8 mouse cellular contexts compared by ENCODE assay signal in the genomic region with DNA sequence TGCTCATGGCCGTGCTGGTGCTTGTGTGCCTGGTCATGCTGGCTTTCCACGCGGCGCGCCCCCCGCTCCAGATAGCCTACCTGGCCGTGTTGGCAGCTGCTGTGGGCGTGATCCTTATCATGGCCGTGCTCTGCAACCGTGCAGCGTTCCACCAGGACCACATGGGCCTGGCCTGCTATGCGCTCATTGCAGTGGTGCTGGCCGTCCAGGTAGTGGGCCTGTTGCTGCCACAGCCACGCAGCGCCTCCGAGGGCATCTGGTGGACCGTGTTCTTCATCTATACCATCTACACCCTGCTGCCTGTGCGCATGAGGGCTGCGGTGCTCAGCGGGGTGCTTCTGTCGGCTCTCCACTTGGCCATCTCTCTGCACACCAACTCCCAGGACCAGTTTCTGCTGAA. TPM values are rescaled to one million over a fixed set of nuclear protein-coding genes. Genes with fewer than 3 reads are reported as not detected.
DNase-seq lines count a peak whose midpoint lies in the region; ATAC-seq and TF ChIP-seq lines count a peak whose summit lies in the region.

No protein-coding gene starts in this region.

- peak overlapping the region; percentile 95 for H3K4me2 ChIP-seq in embryonic facial prominence, embryonic 14.5 days (ENCODE audit: low read depth, low read length)
- peak overlapping the region; percentile 68 for H3K4me2 ChIP-seq in hindbrain, embryonic 14.5 days (replicated peaks)
- H3K4me2 ChIP-seq in midbrain, embryonic 16.5 days (ENCODE audit: low read length), result peak overlapping the region; percentile 82

- no peak overlapping the region for H3K9ac ChIP-seq in embryonic facial prominence, embryonic 14.5 days (ENCODE audit: low read depth, low read length)
- 0 out of 2 replicates have a peak overlapping the region, but pooled peaks have one; percentile 92 for H3K9ac ChIP-seq in hindbrain, embryonic 14.5 days
- H3K9ac ChIP-seq in midbrain, embryonic 16.5 days (ENCODE audit: low read depth, low read length), result peak overlapping the region; percentile 91

- whole genome bisulfite sequencing in embryonic facial prominence, embryonic 14.5 days, result 72% methylated on average over 13 of the region's 21 CpGs
- 80% methylated on average over 21 of the region's 21 CpGs for WGBS in hindbrain, embryonic 14.5 days
- WGBS in midbrain, embryonic 16.5 days, result 83% methylated on average over 21 of the region's 21 CpGs
- 84% methylated on average over 21 of the region's 21 CpGs for WGBS in thymus, adult 2 months

- ATAC-seq in embryonic facial prominence, embryonic 14.5 days (ENCODE audit: low read depth), result no peak
- no peak for ATAC-seq in hindbrain, embryonic 14.5 days (ENCODE audit: low FRiP score)
- no peak for ATAC-seq in midbrain, embryonic 16.5 days

- peak overlapping the region; percentile 75 for H3K4me3 ChIP-seq in embryonic facial prominence, embryonic 14.5 days (ENCODE audit: low read depth, low read length)
- H3K4me3 ChIP-seq in hindbrain, embryonic 14.5 days (replicated peaks; ENCODE audit: low read length), result peak overlapping the region; percentile 80
- H3K4me3 ChIP-seq in midbrain, embryonic 16.5 days (ENCODE audit: low read depth, low read length), result peak overlapping the region; percentile 82
- no peak overlapping the region for H3K4me3 ChIP-seq in thymus, adult 2 months (ENCODE audit: control insufficient read depth, insufficient read depth, low read length)

- H3K27me3 ChIP-seq in embryonic facial prominence, embryonic 14.5 days (replicated peaks; ENCODE audit: control insufficient read depth, insufficient read depth, low read length), result peaks cover 54% of the 10 kb centered on the region
- peaks cover 24% of the 10 kb centered on the region for H3K27me3 ChIP-seq in hindbrain, embryonic 14.5 days (ENCODE audit: control insufficient read depth, insufficient read depth, low read length)
- H3K27me3 ChIP-seq in midbrain, embryonic 16.5 days (ENCODE audit: control insufficient read depth, insufficient read depth, low read depth, low read length), result peaks cover 5% of the 10 kb centered on the region; the same call in 1 of the 2 replicates
- peaks cover 14% of the 10 kb centered on the region; the same call in 1 of the 2 replicates for H3K27me3 ChIP-seq in thymus, adult 2 months (ENCODE audit: control insufficient read depth, insufficient read depth, low read length)

- no peaks in the 10 kb centered on the region for H3K36me3 ChIP-seq in embryonic facial prominence, embryonic 14.5 days (ENCODE audit: control insufficient read depth, insufficient read depth, low read length)
- no peaks in the 10 kb centered on the region for H3K36me3 ChIP-seq in hindbrain, embryonic 14.5 days (replicated peaks; ENCODE audit: control insufficient read depth, insufficient read depth)
- H3K36me3 ChIP-seq in midbrain, embryonic 16.5 days (ENCODE audit: control insufficient read depth, insufficient read depth, low read length), result no peaks in the 10 kb centered on the region
- H3K36me3 ChIP-seq in thymus, adult 2 months (ENCODE audit: control insufficient read depth, insufficient read depth, low read length), result no peaks in the 10 kb centered on the region

- no peak for TF ChIP-seq POLR2A in thymus, adult 2 months (IDR thresholded peaks at IDR 0.05; ENCODE audit: control insufficient read depth, extremely low read depth, insufficient read depth, low read length, poor library complexity)

- DNase-seq in kidney, postnatal 14 days, result peak; percentile 14
- no peak for DNase-seq in kidney, adult 11 months
- DNase-seq in embryonic facial prominence, embryonic 14.5 days (ENCODE audit: low spot score), result no peak
- DNase-seq in hindbrain, embryonic 14.5 days (ENCODE audit: low spot score), result no peak
- DNase-seq in ovary, postnatal 36 days (ENCODE audit: low spot score), result no peak
- no peak for DNase-seq in thymus, adult 2 months
- no peak for DNase-seq in MN1 (ENCODE audit: low spot score)

- no peaks in the 10 kb centered on the region for H3K9me3 ChIP-seq in embryonic facial prominence, embryonic 14.5 days (ENCODE audit: control insufficient read depth, low read length)
- no peaks in the 10 kb centered on the region for H3K9me3 ChIP-seq in hindbrain, embryonic 14.5 days (ENCODE audit: control insufficient read depth, low read length)
- H3K9me3 ChIP-seq in midbrain, embryonic 16.5 days (replicated peaks; ENCODE audit: control insufficient read depth, low read length, poor library complexity, severe bottlenecking), result no peaks in the 10 kb centered on the region

- no peak for TF ChIP-seq CTCF in thymus, adult 2 months (IDR thresholded peaks at IDR 0.05; ENCODE audit: borderline replicate concordance, control insufficient read depth, extremely low read depth, insufficient read depth, low read length, poor library complexity)

- H3K4me1 ChIP-seq in embryonic facial prominence, embryonic 14.5 days (ENCODE audit: control insufficient read depth, insufficient read depth, low read length), result peaks cover 39% of the 10 kb centered on the region
- H3K4me1 ChIP-seq in hindbrain, embryonic 14.5 days (replicated peaks; ENCODE audit: control insufficient read depth, insufficient read depth, low read length), result peaks cover 73% of the 10 kb centered on the region
- H3K4me1 ChIP-seq in midbrain, embryonic 16.5 days (ENCODE audit: control insufficient read depth, insufficient read depth, low read length), result peaks cover 69% of the 10 kb centered on the region
- H3K4me1 ChIP-seq in thymus, adult 2 months (replicated peaks; ENCODE audit: control insufficient read depth, insufficient read depth, low read length), result peaks cover 8% of the 10 kb centered on the region; the same call in 1 of the 2 replicates

- H3K27ac ChIP-seq in embryonic facial prominence, embryonic 14.5 days (replicated peaks; ENCODE audit: low read depth, low read length), result no peak overlapping the region
- H3K27ac ChIP-seq in hindbrain, embryonic 14.5 days, result no peak overlapping the region
- H3K27ac ChIP-seq in midbrain, embryonic 16.5 days (ENCODE audit: low read length), result no peak overlapping the region
- H3K27ac ChIP-seq in thymus, adult 2 months (ENCODE audit: control insufficient read depth, insufficient read depth, low read length), result no peak overlapping the region

RNA-seq across cellular contexts. Expression of gene Adcy5, which starts 2.2 kb away (rescaled TPM):
- 2.8 and 3.1 TPM in 2 replicates for polyA plus RNA-seq in embryonic facial prominence, embryonic 14.5 days (2014; fragmentation: Nextera tagmentation; extraction: Ambion mirVana)
- 7.9 and 9.0 TPM in 2 replicates for polyA plus RNA-seq in hindbrain, embryonic 14.5 days (2014; fragmentation: Nextera tagmentation; extraction: Ambion mirVana)
- 7.0 and 7.1 TPM in 2 replicates for polyA plus RNA-seq in midbrain, embryonic 16.5 days (2015; fragmentation: Nextera tagmentation; extraction: Ambion mirVana)
- 4.8 and 6.8 TPM in 2 replicates for polyA plus RNA-seq in thymus, adult 2 months (2012; rRNA removed)
